Mouse (Mus musculus) gastrocnemius, postnatal 36 days (tissue): ENCODE results near the gene Fbxo34. TPM values are rescaled to one million over a fixed set of nuclear protein-coding genes. Genes with fewer than 3 reads are reported as not detected.
"Not testable (repeated sequence)": the region's sequence is repeated elsewhere in the genome, so short reads cannot be mapped to it uniquely, and the experiment has no call there.

ENCODE experiments used
- DNase-seq, 2 experiments: peaks; one replicate each; pipeline ENCODE4 v3.0.0; 2022
- intact Hi-C: fragments of 180-260 bp; cut with DNase I; formaldehyde crosslinking; loops from one replicate; pipeline ENCODE4 v1.15.1; 2025
- total RNA-seq, 2 experiments: library from RNA; stranded (reverse); gene quantifications; 2 replicates each; pipeline ENCODE4 v1.2.3; 2021

Fbxo34 gene
- total RNA-seq, 2 experiments from 2014 or later, result 9.1 to 11.0 TPM

DNA sequence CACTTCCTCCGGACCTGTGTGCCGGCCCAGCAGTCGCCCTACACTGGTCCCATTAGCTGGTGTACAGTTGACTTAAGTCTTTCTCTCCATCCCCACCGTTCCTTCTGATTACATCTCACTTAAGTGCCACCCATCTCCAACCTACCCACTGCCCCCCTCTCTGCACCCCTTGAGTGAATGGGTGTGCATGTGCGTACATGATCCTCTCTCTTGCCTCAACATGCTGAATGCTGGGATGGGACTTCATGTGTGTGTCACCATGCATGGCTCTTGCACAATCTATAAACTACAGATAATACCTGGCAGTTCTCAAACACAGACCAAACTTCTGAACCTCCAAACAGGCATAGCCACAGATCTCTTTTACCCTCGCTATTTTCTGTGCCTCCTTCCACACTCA lies 101.4 kb downstream of the Fbxo34 start:
- intact Hi-C loops, result no loop called here
- no peak for DNase-seq

DNA sequence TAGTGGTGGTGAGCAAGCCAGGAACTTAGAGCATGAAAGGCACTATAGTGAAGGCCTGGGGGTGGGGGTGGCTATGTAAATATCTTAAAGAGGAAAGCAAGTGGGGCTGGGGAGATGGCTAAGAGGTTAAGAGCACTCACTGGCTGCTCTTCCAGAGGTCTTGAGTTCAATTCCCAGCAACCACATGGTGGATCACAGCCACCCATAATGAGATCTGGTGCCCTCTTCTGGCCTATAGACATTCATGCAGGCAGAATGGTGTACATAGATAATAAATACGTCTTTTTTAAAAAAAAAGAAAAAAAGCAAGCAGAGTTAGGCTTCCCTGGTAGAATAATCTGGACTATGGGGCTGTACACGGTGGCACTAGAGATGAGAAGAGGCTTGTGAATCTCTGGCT lies 103.2 kb downstream of the Fbxo34 start:
- intact Hi-C loops, result no loop called here

GRCm38 (mm10) chr14:47554236-47554635 lies 104.0 kb downstream of the Fbxo34 start:
- DNase-seq, result no peak
- intact Hi-C loops, result no loop called here

More for the DNA sequence above, 103.2 kb downstream of the Fbxo34 start:
- no peak for DNase-seq

DNA sequence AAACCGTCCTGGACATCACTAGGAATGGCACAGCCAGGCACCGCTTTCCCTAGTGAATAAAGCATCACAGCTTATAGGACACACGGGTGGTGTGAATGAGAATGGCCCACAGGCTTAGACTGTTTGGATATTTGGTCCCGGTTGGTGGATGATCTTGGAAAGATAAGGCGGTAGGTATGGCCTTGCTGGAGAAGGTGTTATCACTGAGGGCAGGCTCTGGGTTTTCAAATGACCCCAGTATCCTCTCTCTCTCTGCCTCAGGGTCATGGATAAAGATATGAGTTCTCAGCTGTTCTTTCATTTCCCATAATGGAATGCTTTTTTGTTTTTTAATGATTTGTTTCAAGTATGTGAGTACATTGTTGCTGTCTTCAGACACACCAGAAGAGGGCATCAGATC lies 105.0 kb downstream of the Fbxo34 start:
- DNase-seq, result no peak
- intact Hi-C loops, result no loop called here

- intact Hi-C loops, result no loop called here
- DNase-seq, result no peak
Observed at GRCm38 (mm10) chr14:47560714-47561113, 110.5 kb downstream of the Fbxo34 start.

DNA sequence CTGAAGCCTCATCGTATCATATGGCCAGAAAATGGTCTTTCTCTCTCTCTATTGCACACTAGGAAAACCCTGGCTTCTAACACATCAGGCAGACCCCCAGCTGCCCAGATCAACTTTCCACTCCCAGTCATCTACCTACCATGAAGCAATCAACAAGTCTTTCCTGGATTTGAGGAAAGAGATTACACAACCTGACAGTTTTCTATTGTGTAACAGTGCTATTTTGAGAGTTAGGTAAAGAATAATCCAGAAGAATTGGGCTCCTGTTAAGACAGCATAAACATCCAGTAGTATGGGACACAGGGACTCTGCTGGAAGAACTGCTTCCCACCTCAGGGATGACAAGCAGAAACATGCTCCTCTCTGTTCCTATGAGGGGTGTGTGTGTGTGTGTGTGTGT lies 112.3 kb downstream of the Fbxo34 start:
- intact Hi-C loops, result no loop called here

DNA sequence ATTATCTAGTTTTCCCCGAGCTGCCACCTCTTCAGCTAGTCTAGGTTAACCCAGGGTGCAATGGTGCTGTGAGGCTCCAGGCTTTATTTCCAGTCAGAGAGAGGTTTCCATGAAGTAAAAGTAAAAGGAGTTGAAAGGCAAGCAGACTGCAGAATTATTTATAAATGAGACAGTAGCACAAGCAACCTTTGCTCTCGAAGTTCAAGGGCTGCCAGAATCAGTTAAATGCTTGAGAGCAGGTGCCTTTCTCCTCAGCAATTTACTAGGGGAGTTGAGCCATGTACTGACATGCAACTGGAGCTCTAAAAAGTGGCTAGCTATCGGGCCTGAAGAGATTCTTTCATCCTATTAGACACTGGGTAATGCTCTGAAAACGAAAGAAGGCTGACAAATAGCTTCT lies 112.9 kb downstream of the Fbxo34 start:
- DNase-seq, result no peak
- intact Hi-C loops, result no loop called here

More for the DNA sequence above, 112.3 kb downstream of the Fbxo34 start:
- no peak for DNase-seq

DNA sequence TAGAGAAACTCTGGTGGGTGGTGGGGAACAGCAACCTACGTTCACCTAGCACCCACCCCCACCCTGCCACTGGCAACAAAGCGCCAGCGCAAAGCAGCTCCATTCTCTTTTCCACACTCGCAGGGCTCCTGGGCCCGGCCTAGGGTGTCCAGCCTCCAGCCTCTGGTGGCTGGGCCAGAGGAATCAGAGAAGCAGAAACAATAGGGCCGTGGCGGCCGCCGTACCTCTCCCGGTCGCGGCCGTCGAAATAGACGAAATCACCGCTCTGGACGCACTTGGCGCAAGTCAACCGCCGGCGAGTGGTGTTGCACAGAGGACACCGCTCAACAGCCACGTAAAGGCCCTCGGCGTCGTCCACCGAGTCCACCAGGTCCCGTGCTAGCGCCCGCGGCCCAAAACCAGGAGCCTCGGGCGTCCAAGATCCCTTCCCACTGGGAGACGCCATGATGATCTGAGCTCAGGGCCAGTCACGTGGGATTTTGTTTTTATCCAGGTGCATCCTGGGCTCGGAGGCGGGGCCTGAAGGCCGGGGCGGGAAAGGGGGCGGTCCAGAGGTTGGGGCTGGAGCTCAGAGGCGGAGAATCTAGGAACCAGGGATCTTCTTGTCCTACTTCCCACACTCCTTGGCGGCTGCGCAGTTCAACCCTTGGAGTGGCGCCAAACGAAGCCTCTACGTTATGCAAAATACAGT lies 117.9 kb downstream of the Fbxo34 start:
- intact Hi-C loops, result no loop called here
- DNase-seq, result peak; percentile 96 to 97

- DNase-seq, intact Hi-C loops: not testable (repeated sequence)
Observed at GRCm38 (mm10) chr14:47570549-47570948, 120.3 kb downstream of the Fbxo34 start, which contains the start of gene Atg14. Gene Atg14, minus strand, starts transcription at chr14:47570649.

DNA sequence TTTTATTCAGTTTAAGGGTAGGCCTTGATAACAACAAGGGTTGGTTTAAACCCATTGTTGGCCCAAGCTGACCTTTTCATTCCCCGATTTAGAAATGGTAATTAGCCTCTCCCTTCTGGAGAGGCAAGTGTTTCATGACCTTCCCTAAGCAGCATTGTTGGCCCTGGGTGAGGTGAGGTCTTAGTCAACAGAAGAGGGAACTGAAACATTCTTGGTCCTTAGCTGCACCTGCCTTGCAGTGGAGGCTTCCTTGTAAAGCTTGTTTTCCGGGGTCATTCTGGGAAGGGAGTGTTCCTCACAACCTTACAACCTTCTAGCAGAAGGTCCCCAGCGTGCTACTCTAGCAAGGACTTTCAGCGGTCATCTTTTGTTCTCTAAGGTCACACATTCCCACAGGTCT lies 122.5 kb downstream of the Fbxo34 start:
- intact Hi-C loops, result no loop called here
- no peak for DNase-seq

GRCm38 (mm10) chr14:47574721-47575120 lies 124.5 kb downstream of the Fbxo34 start:
- intact Hi-C loops, result no loop called here

DNA sequence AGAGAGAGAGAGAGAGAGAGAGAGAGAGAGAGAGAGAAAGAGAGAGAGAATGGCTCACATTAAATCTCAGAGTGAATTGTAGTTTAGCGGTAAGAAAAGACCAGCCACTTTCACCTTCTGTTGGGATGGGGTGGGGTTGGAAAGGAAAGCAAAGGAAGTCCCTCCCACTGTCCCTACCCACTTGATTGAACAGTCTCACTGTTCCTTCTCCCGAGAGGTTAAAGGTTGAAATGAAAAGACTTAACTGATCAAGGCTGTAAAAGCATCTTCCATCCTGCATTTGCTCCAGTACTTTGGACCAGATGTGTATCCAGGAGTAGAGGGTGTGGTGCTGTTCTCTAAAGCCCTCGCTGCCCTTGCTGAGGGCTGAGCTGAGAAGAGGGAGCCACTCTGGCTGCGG lies 126.5 kb downstream of the Fbxo34 start:
- intact Hi-C loops, result no loop called here
- no peak for DNase-seq

More at GRCm38 (mm10) chr14:47574721-47575120, 124.5 kb downstream of the Fbxo34 start:
- no peak for DNase-seq

GRCm38 (mm10) chr14:47578086-47578485 lies 127.9 kb downstream of the Fbxo34 start:
- intact Hi-C loops, result no loop called here
- no peak for DNase-seq

- no peak for DNase-seq
- intact Hi-C loops, result no loop called here
Observed at GRCm38 (mm10) chr14:47581280-47581679, 131.1 kb downstream of the Fbxo34 start.

Other genes starting within 250 kb of the Fbxo34 start
- gene Wdhd1, start 173.6 kb upstream of the Fbxo34 start, total RNA-seq, result under 1 TPM; 0.59 to 0.64 TPM
- 1 to 10 TPM; 6.2 to 6.5 TPM for gene Socs4, start 173.5 kb upstream of the Fbxo34 start, total RNA-seq
- gene Mapk1ip1l, start 152.2 kb upstream of the Fbxo34 start, total RNA-seq, result 10 to 100 TPM; 21.6 to 22.5 TPM
- gene Lgals3, start 82.7 kb upstream of the Fbxo34 start, total RNA-seq, result 1 to 10 TPM; 2.8 to 5.8 TPM
- gene Dlgap5, start 32.0 kb upstream of the Fbxo34 start, total RNA-seq, result under 1 TPM; 0.49 to 0.56 TPM
- gene Atg14, start 120.2 kb downstream of the Fbxo34 start, total RNA-seq, result 1 to 10 TPM; 6.0 to 8.1 TPM
- gene Ktn1, start 198.0 kb downstream of the Fbxo34 start, total RNA-seq, result 100 to 1,000 TPM; 138 to 173 TPM